Mouse (Mus musculus) forebrain, embryonic 16.5 days (tissue): Measurements from ENCODE around the gene Ap1ar. TPM values are rescaled to one million over a fixed set of nuclear protein-coding genes. Genes with fewer than 3 reads are reported as not detected.

Experiments
- ATAC-seq: fragments of 200-750 bp; cut with Nextera tagmentation; 2 replicates; pipeline ENCODE4 v1.8.0; 2017; ENCODE audit warnings: mild to moderate bottlenecking, moderate library complexity
- H3K27ac ChIP-seq: fragments of 300-500 bp; sonication (generic); 2 replicates; pipeline ENCODE4 v1.5.1; 2014; ENCODE audit warnings: low read length, control low read depth
- H3K27me3 ChIP-seq: fragments of 300-500 bp; sonication (generic); replicated peaks from 2 replicates; pipeline ENCODE4 v1.6.1; 2014; ENCODE audit warnings: low read length; ENCODE audit not compliant: control insufficient read depth, insufficient read depth
- H3K36me3 ChIP-seq: fragments of 300-500 bp; sonication (generic); 2 replicates; pipeline ENCODE4 v1.6.1; 2014; ENCODE audit not compliant: control insufficient read depth, insufficient read depth
- H3K4me1 ChIP-seq: fragments of 300-500 bp; sonication (generic); replicated peaks from 2 replicates; pipeline ENCODE4 v1.6.1; 2014; ENCODE audit warnings: low read length; ENCODE audit not compliant: control insufficient read depth, insufficient read depth
- H3K4me2 ChIP-seq: fragments of 300-500 bp; sonication (generic); 2 replicates; pipeline ENCODE4 v1.6.1; 2014; ENCODE audit warnings: mild to moderate bottlenecking, low read length, control low read depth
- H3K4me3 ChIP-seq: fragments of 300-500 bp; sonication (generic); replicated peaks from 2 replicates; pipeline ENCODE4 v1.5.1; 2014; ENCODE audit warnings: mild to moderate bottlenecking, low read length, control low read depth
- H3K9ac ChIP-seq: fragments of 300-500 bp; sonication (generic); replicated peaks from 2 replicates; pipeline ENCODE4 v1.6.1; 2014; ENCODE audit warnings: low read depth, low read length, control low read depth
- H3K9me3 ChIP-seq: fragments of 300-500 bp; sonication (generic); 2 replicates; pipeline ENCODE4 v1.6.1; 2016; ENCODE audit warnings: low read length; ENCODE audit not compliant: control insufficient read depth
- WGBS: fragments of 180-500 bp; shearing (Covaris S2); extraction: QIAGEN DNeasy Blood & Tissue Kit; methylation state at CpG from one replicate; pipeline ENCODE4 v1.1.7; 2014; 5-methylcytosine and 5-hydroxymethylcytosine counted together
- polyA plus RNA-seq: library from polyadenylated mRNA; unstranded; fragments of >200 nt; fragmentation: Nextera tagmentation; extraction: Ambion mirVana; gene quantifications from 2 replicates; pipeline ENCODE4 v1.2.1, GENCODE M21; 2015

Gene Ap1ar
- polyA plus RNA-seq, 1 experiment from 2014 or later = 83.0 TPM

DNA sequence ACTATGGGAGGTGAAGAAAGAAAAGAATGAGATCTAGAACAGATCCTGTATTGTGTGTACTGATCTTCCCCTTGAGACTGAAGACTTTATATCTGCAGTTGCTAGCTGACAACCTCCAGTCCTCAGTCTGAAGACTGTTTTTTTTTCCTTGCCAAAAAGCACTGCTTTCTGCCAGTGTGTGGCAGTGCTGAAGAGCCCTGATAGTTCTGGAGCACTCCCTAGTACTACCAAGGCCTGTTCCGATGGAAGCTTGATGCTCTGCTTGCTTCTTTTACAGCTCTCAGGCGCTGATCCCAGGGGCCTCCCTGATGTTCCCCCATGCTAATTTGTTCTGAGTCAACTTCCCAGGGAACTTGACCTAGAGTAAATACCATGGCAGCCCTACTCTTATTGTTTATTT is 26.9 kb upstream of the Ap1ar start:
- no peak for ATAC-seq
- Histone ChIP-seq H3K4me1 (peaks cover 10% of the 10 kb centered on the region), H3K27ac (no peak overlapping the region), H3K36me3 (no peaks in the 10 kb centered on the region), H3K4me2 (no peak overlapping the region), H3K9ac (no peak overlapping the region), H3K27me3 (0 out of 2 replicates have a peak, but pooled peaks cover 2% of the 10 kb centered on the region), H3K9me3 (no peaks in the 10 kb centered on the region), H3K4me3 (no peak overlapping the region)
- 54% methylated on average over 2 of the region's 2 CpGs for WGBS

DNA sequence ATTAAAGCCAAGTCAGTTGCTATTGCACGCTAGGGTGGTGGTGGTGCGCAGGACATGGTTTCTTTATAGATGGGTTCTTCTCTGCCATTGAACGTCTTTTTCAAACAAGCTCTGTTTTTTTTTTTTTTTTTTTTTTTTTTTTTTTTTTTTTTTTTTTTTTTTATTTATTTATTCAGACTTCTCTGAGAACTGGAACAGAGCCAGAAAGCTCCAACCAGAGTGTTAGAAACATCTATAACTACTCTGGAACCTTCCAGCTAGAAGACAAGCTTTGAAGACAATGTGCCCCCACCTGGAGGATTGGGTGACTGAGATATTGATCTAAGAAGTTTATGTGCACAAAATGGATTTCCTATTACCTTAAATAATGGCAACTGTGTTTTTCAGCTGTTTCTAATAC is 26.2 kb upstream of the Ap1ar start:
- Histone ChIP-seq H3K9ac (no peak overlapping the region), H3K4me2 (no peak overlapping the region), H3K27me3 (0 out of 2 replicates have a peak, but pooled peaks cover 2% of the 10 kb centered on the region), H3K27ac (no peak overlapping the region), H3K4me3 (no peak overlapping the region), H3K36me3 (no peaks in the 10 kb centered on the region), H3K4me1 (0 out of 2 replicates have a peak, but pooled peaks cover 4% of the 10 kb centered on the region), H3K9me3 (no peaks in the 10 kb centered on the region)
- 61% methylated on average over 3 of the region's 3 CpGs for WGBS
- ATAC-seq = no peak

DNA sequence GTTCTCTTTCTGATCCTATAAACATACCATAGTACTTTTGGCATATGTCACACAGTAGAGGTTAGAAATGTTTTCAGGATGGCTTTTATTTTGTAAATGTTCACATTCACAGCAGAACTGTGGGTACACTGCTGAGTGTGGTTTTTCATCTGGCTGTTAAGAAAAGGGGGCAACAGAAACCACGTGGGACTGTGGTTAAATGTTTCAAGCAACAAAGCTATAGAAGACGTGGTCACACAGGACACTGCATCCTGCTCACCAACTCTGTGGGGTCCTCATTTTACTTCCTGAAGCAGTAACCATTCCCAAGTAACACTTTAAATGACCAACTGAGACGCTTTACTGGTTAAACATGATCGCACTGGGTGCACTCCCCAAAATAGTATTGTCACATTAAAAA is 25.2 kb upstream of the Ap1ar start:
- no peak overlapping the region for H3K4me3 ChIP-seq
- H3K27ac ChIP-seq = no peak overlapping the region
- no peaks in the 10 kb centered on the region for H3K36me3 ChIP-seq
- no peak overlapping the region for H3K4me2 ChIP-seq
- 0 out of 2 replicates have a peak, but pooled peaks cover 2% of the 10 kb centered on the region for H3K27me3 ChIP-seq
- H3K9me3 ChIP-seq = no peaks in the 10 kb centered on the region
- no peak overlapping the region for H3K9ac ChIP-seq
- no peak for ATAC-seq
- no peaks in the 10 kb centered on the region for H3K4me1 ChIP-seq
- WGBS = 72% methylated on average over 4 of the region's 4 CpGs

DNA sequence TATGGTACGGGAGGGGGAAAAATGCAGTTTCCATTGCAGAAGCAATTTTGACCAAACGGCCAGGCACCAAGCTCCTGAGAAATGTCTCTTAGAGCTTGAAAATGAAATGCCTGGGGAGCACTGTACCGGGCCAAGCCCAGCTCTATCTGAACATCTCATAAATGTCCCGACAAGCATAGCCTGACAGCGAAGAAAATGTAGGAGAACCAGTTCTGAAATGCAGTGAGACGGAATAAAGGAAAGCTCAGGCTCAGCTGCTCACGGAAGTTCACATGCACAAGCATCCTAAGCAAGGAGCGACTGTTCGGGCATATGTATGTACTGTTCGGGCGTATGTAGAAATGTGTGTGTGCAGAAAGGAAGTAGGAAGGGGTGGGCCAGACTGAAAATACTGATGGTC is 24.0 kb upstream of the Ap1ar start:
- no peak for ATAC-seq
- Histone ChIP-seq H3K27me3 (0 out of 2 replicates have a peak, but pooled peaks cover 2% of the 10 kb centered on the region), H3K9me3 (no peaks in the 10 kb centered on the region), H3K4me1 (no peaks in the 10 kb centered on the region), H3K36me3 (no peaks in the 10 kb centered on the region), H3K4me3 (no peak overlapping the region), H3K27ac (no peak overlapping the region), H3K9ac (no peak overlapping the region), H3K4me2 (no peak overlapping the region)
- WGBS = 89% methylated on average over 11 of the region's 11 CpGs

DNA sequence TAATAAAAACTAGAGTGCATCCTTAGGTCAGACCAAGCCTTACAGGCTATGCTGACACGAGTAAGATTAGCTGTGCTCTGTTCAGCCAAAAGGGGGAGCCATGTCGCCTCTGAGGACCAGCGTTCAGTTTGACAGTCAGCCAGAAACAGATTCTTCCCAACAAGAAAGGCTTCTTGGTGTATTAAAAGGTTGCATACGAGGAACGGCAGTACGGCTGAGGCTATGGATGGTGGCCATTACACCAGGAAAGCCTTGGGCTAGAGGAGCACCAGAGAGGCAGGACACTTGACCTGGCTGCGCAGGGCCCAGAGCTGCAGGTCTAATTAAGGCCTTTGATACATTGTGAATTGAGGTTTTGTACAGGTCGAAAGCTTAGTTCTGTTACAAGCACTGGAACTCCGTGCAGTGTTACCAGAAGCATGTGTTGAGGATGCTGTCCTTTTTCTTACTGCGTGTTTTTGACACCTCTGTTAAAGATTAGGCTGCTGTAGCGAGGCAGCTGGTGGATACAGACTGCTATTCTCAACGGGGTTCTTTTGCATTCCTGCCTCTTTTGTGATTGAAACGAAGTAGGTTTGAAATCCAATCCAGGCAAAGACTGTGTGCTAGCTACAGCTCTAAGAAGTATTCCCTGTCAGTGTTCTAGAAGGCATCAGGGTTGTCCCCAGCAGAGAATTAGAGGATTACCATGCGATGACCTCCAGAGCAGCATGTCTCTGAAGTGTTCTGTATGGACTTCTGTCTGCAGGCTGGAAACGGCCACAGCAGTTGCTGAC is 16.3 kb upstream of the Ap1ar start:
- 8% methylated on average over 15 of the region's 15 CpGs for WGBS

DNA sequence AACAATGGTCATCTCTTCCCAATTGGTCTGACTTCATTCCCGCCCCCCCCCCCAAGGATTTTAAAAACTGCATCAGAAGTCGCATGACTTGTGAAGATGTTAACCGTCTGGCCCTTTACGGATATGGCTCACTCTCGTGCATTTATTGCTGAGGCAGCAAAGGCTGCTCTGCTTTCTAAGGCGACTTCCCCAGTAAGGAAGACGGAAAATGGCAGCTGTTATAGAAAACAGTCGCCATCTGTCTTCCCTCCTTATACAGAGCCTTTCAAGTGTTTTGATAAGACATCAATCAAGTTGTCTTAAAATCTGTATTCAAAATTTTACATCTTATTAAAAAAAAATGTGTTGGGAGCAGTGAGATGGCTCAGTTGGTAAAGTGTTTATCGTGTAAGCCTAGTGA is 15.4 kb upstream of the Ap1ar start:
- Histone ChIP-seq H3K36me3 (no peaks in the 10 kb centered on the region), H3K9me3 (no peaks in the 10 kb centered on the region), H3K4me3 (no peak overlapping the region), H3K4me2 (no peak overlapping the region), H3K9ac (no peak overlapping the region), H3K27me3 (no peaks in the 10 kb centered on the region), H3K4me1 (peaks cover 12% of the 10 kb centered on the region), H3K27ac (no peak overlapping the region; the same call in 1 of the 2 replicates)
- 56% methylated on average over 9 of the region's 9 CpGs for WGBS
- peak; percentile 82 for ATAC-seq

More for the DNA sequence above, 16.3 kb upstream of the Ap1ar start:
- peak; percentile 77 for ATAC-seq
- Histone ChIP-seq H3K4me2 (peak overlapping the region; percentile 10; the same call in 1 of the 2 replicates), H3K27me3 (no peaks in the 10 kb centered on the region), H3K9ac (0 out of 2 replicates have a peak overlapping the region, but pooled peaks have one; percentile 13), H3K9me3 (no peaks in the 10 kb centered on the region), H3K4me3 (no peak overlapping the region), H3K4me1 (peaks cover 12% of the 10 kb centered on the region), H3K36me3 (no peaks in the 10 kb centered on the region), H3K27ac (peak overlapping the region; percentile 16)

DNA sequence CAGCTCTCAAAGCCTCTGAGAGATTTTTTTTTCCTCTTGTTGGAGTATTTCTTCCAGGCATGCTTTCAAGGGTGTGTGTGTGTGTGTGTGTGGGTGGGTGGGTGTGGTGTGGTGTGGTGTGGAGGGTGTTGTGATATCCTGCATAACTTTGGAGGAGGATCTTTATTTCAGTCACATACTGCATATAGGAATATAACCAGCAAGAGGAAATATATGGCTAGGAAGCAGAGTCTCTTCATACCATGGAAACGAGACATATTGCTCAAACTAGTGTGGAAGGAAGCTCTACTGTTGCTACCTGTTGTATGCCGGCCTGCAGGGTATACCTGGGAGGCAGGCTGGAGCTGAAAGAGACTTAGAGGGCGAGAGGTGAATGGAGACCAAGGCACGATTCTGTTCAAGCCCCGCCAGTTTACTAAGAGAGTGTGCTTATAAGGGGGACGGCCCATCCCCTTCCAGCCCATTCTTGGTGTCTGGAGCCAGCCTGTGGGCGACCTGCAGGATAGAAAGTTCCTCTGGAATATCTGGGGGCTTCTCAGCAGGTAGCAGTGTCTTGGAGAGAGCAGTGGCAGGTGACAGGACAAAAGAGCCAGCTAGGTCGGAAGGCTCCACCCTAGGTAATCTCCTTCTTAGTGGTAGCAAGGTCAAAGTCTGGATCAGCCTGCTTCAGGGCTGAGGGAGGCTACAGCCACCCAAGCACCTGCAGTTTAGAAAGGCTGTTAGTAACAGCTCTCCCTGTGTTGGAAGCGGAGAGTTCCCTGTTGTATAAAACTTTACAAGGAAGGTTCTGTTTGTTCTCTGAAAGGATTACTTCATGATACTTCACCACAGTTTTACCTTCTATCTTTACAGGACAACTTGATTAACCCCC is 13.7 kb upstream of the Ap1ar start:
- Histone ChIP-seq H3K4me3 (no peak overlapping the region), H3K27me3 (no peaks in the 10 kb centered on the region), H3K4me1 (peaks cover 12% of the 10 kb centered on the region), H3K36me3 (no peaks in the 10 kb centered on the region), H3K9ac (no peak overlapping the region), H3K4me2 (no peak overlapping the region), H3K9me3 (no peaks in the 10 kb centered on the region), H3K27ac (no peak overlapping the region)
- ATAC-seq = no peak
- WGBS = 57% methylated on average over 9 of the region's 9 CpGs

DNA sequence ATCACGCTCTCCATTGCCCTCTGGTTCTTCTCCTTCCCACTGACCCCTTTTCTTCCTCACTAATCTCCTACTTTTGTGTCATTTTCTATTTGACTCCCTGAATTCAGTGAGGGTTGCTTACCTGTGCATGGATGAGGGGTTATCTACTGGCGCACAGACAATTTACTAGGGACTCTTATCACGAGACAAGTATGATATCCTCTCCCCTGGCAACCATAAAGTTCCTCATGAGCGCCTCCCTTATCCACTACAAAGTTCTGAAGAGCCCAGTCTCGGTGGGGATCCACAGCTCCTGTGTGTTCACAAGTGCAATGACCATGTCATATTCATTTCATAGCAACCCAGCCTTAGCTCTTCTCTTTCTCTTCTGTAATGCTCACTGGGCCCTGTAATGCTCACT is 12.6 kb upstream of the Ap1ar start:
- H3K4me1 ChIP-seq = peaks cover 12% of the 10 kb centered on the region
- H3K27me3 ChIP-seq = no peaks in the 10 kb centered on the region
- H3K4me3 ChIP-seq = no peak overlapping the region
- ATAC-seq = no peak
- no peak overlapping the region for H3K9ac ChIP-seq
- no peak overlapping the region for H3K4me2 ChIP-seq
- WGBS = 82% methylated on average over 5 of the region's 5 CpGs
- no peaks in the 10 kb centered on the region for H3K9me3 ChIP-seq
- H3K27ac ChIP-seq = no peak overlapping the region
- no peaks in the 10 kb centered on the region for H3K36me3 ChIP-seq

DNA sequence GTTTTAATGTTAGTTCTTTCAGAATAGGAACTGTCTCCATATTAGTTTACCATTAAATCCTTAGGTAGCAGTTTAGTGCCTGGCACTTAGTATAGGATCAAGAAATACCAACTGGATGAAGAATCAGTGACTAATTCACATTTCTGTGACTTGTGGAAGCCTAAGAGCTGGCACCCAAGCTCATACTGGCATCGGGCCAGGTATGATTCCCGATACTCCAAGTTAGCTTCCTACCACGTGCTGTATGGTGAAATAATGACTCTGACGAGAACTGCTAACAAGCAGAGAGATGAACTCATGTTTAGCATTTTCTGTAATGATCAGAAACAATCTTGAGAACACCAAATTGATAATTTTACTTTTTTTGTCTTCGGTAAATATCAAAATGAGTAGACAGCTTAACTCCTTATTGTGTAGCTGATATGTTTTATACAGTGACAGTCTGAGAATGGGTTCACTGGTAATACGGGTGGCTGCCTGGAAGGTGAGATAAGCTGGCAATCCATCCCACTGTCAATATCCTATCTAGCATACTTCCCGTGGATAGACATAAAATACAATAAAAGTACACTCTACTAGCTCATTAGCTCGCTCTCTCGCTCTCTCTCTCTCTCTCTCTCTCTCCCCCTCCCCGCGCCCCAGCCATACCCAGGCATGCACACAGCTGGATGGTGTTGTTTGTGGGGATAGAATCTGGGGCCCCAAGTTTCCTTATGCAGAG is 10.9 kb upstream of the Ap1ar start:
- H3K4me3 ChIP-seq = no peak overlapping the region
- H3K4me2 ChIP-seq = no peak overlapping the region
- no peaks in the 10 kb centered on the region for H3K36me3 ChIP-seq
- H3K4me1 ChIP-seq = peaks cover 4% of the 10 kb centered on the region
- no peak for ATAC-seq
- H3K27ac ChIP-seq = no peak overlapping the region
- no peak overlapping the region for H3K9ac ChIP-seq
- WGBS = 67% methylated on average over 11 of the region's 11 CpGs
- no peaks in the 10 kb centered on the region for H3K9me3 ChIP-seq
- no peaks in the 10 kb centered on the region for H3K27me3 ChIP-seq
